Mouse (Mus musculus): ENCODE measurements around the gene Tph2. TPM values are rescaled to one million over a fixed set of nuclear protein-coding genes. Genes with fewer than 3 reads are reported as not detected.

The Tph2 gene
- polyA plus RNA-seq, 1 experiment, result not detected

DNA sequence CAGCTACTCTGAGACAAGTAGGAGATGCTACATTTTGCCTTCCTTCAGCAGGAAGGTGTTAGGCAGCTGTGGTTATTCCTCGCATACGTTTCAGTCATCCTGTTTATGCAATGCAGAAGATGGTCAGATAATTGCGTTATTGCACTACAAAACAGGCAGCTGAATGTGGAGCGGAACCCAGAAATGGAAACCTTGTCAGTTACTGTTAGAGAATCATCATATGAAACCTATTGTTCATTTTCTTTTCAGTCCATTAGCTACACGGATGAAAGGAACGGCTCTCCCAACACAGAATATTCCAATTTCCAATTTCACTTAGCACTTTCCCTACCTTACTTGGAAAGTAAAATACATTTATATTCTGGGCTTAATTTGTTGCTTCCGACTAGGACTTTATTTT lies 120.9 kb downstream of the Tph2 start:
- Histone ChIP-seq H3K4me3 (replicated peaks; ENCODE audit: control insufficient read depth, low read depth, low read length) (no peak overlapping the region), H3K4me1 (ENCODE audit: control insufficient read depth, insufficient read depth, low read length) (no peaks in the 10 kb centered on the region; the same call in 1 of the 2 replicates), H3K27ac (ENCODE audit: control insufficient read depth, insufficient read depth, low read depth, low read length, poor library complexity) (no peak overlapping the region)
- 64% methylated on average over 7 of the region's 7 CpGs for WGBS
- TF ChIP-seq CTCF (IDR thresholded peaks at IDR 0.05; ENCODE audit: control insufficient read depth, insufficient read depth, low read length), result no peak
- TF ChIP-seq POLR2A (IDR thresholded peaks at IDR 0.05; ENCODE audit: borderline replicate concordance, control insufficient read depth, low read depth, low read length), result no peak

GRCm38 (mm10) chr10:115061498-115061897 lies 123.3 kb downstream of the Tph2 start:
- 59% methylated on average over 2 of the region's 2 CpGs for WGBS
- no peak for TF ChIP-seq POLR2A (IDR thresholded peaks at IDR 0.05; ENCODE audit: borderline replicate concordance, control insufficient read depth, low read depth, low read length)
- no peak for TF ChIP-seq CTCF (IDR thresholded peaks at IDR 0.05; ENCODE audit: control insufficient read depth, insufficient read depth, low read length)
- no peak overlapping the region for H3K27ac ChIP-seq (ENCODE audit: control insufficient read depth, insufficient read depth, low read depth, low read length, poor library complexity)
- H3K4me1 ChIP-seq (ENCODE audit: control insufficient read depth, insufficient read depth, low read length), result no peaks in the 10 kb centered on the region; the same call in 1 of the 2 replicates
- H3K4me3 ChIP-seq (replicated peaks; ENCODE audit: control insufficient read depth, low read depth, low read length), result no peak overlapping the region

GRCm38 (mm10) chr10:115060759-115061158 lies 124.1 kb downstream of the Tph2 start:
- 21% methylated on average over 7 of the region's 7 CpGs for WGBS
- H3K27ac ChIP-seq (ENCODE audit: control insufficient read depth, insufficient read depth, low read depth, low read length, poor library complexity), result no peak overlapping the region
- TF ChIP-seq POLR2A (IDR thresholded peaks at IDR 0.05; ENCODE audit: borderline replicate concordance, control insufficient read depth, low read depth, low read length) (no peak), CTCF (IDR thresholded peaks at IDR 0.05; ENCODE audit: control insufficient read depth, insufficient read depth, low read length) (no peak)

DNA sequence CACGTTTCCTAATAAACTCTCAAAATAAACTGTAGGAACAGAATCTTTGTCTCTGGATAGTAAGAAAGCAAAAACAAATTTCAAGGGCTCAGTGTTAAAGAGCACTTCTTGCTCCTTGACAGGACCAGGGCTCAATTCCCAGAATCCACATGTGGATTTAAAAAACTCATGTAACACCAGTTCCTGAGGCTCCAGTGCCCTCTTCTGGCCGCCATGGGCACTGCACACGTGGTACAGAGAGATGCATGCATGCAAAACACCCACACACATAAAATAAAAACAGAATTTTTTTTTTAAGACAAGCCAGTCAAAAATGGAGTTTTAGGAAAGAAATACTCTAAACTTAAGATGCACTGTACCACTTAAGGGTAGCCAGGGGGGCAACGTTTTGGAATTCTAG lies 133.2 kb downstream of the Tph2 start:
- no peaks in the 10 kb centered on the region for H3K4me1 ChIP-seq (ENCODE audit: control insufficient read depth, insufficient read depth, low read length)

More at GRCm38 (mm10) chr10:115060759-115061158, 124.1 kb downstream of the Tph2 start:
- no peak overlapping the region for H3K4me3 ChIP-seq (replicated peaks; ENCODE audit: control insufficient read depth, low read depth, low read length)
- no peaks in the 10 kb centered on the region; the same call in 1 of the 2 replicates for H3K4me1 ChIP-seq (ENCODE audit: control insufficient read depth, insufficient read depth, low read length)

DNA sequence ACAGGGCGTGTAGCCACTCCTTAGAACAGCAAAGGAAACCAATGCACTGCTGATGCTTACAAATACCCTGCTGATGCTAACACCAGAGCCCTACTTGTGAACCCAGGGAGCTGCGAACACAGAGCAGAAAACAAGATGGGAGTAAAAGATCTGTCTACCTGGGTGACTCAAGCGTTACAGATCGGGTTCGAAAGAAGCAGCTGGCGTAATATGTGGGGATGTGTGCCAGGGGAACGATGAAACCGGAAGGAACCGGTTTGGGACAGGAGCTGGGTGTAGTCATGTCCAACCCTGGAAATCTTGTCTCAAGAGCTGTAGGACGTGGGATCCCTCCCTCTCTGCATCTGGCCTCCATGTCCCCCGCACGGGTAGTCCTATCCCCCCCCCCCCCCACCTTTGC lies 134.1 kb downstream of the Tph2 start:
- TF ChIP-seq CTCF (IDR thresholded peaks at IDR 0.05; ENCODE audit: control insufficient read depth, insufficient read depth, low read length), result no peak
- no peak for TF ChIP-seq POLR2A (IDR thresholded peaks at IDR 0.05; ENCODE audit: borderline replicate concordance, control insufficient read depth, low read depth, low read length)
- Histone ChIP-seq H3K4me3 (replicated peaks; ENCODE audit: control insufficient read depth, low read depth, low read length) (no peak overlapping the region), H3K27ac (ENCODE audit: control insufficient read depth, insufficient read depth, low read depth, low read length, poor library complexity) (no peak overlapping the region), H3K4me1 (ENCODE audit: control insufficient read depth, insufficient read depth, low read length) (no peaks in the 10 kb centered on the region)
- 78% methylated on average over 12 of the region's 12 CpGs for WGBS

More for the DNA sequence above, 133.2 kb downstream of the Tph2 start:
- WGBS, result 42% methylated on average over 4 of the region's 4 CpGs
- Histone ChIP-seq H3K27ac (ENCODE audit: control insufficient read depth, insufficient read depth, low read depth, low read length, poor library complexity) (no peak overlapping the region), H3K4me3 (replicated peaks; ENCODE audit: control insufficient read depth, low read depth, low read length) (no peak overlapping the region)
- TF ChIP-seq CTCF (IDR thresholded peaks at IDR 0.05; ENCODE audit: control insufficient read depth, insufficient read depth, low read length), result 0 out of 2 replicates have a peak, but pooled peaks have one; percentile 4
- TF ChIP-seq POLR2A (IDR thresholded peaks at IDR 0.05; ENCODE audit: borderline replicate concordance, control insufficient read depth, low read depth, low read length), result no peak

GRCm38 (mm10) chr10:115050178-115050577 lies 134.6 kb downstream of the Tph2 start:
- H3K4me1 ChIP-seq (ENCODE audit: control insufficient read depth, insufficient read depth, low read length), result no peaks in the 10 kb centered on the region
- TF ChIP-seq POLR2A (IDR thresholded peaks at IDR 0.05; ENCODE audit: borderline replicate concordance, control insufficient read depth, low read depth, low read length) (no peak), CTCF (IDR thresholded peaks at IDR 0.05; ENCODE audit: control insufficient read depth, insufficient read depth, low read length) (no peak)
- H3K27ac ChIP-seq (ENCODE audit: control insufficient read depth, insufficient read depth, low read depth, low read length, poor library complexity), result no peak overlapping the region
- H3K4me3 ChIP-seq (replicated peaks; ENCODE audit: control insufficient read depth, low read depth, low read length), result no peak overlapping the region
- 77% methylated on average over 8 of the region's 8 CpGs for WGBS

- 83% methylated on average over 2 of the region's 2 CpGs for WGBS
- TF ChIP-seq POLR2A (IDR thresholded peaks at IDR 0.05; ENCODE audit: borderline replicate concordance, control insufficient read depth, low read depth, low read length), result no peak
- no peak for TF ChIP-seq CTCF (IDR thresholded peaks at IDR 0.05; ENCODE audit: control insufficient read depth, insufficient read depth, low read length)
- no peak overlapping the region for H3K4me3 ChIP-seq (replicated peaks; ENCODE audit: control insufficient read depth, low read depth, low read length)
- no peaks in the 10 kb centered on the region for H3K4me1 ChIP-seq (ENCODE audit: control insufficient read depth, insufficient read depth, low read length)
- H3K27ac ChIP-seq (ENCODE audit: control insufficient read depth, insufficient read depth, low read depth, low read length, poor library complexity), result no peak overlapping the region
Observed at GRCm38 (mm10) chr10:115048565-115048964, 136.3 kb downstream of the Tph2 start.

- WGBS, result 83% methylated on average over 9 of the region's 9 CpGs
- no peak overlapping the region for H3K27ac ChIP-seq (ENCODE audit: control insufficient read depth, insufficient read depth, low read depth, low read length, poor library complexity)
- no peak overlapping the region for H3K4me3 ChIP-seq (replicated peaks; ENCODE audit: control insufficient read depth, low read depth, low read length)
- H3K4me1 ChIP-seq (ENCODE audit: control insufficient read depth, insufficient read depth, low read length), result no peaks in the 10 kb centered on the region
- no peak for TF ChIP-seq CTCF (IDR thresholded peaks at IDR 0.05; ENCODE audit: control insufficient read depth, insufficient read depth, low read length)
- TF ChIP-seq POLR2A (IDR thresholded peaks at IDR 0.05; ENCODE audit: borderline replicate concordance, control insufficient read depth, low read depth, low read length), result no peak
Observed at GRCm38 (mm10) chr10:115035748-115036147, 149.1 kb downstream of the Tph2 start.

Other genes with a start within 250 kb of the Tph2 start
- gene Tbc1d15, start 66.4 kb upstream of the Tph2 start, polyA plus RNA-seq (2011; ENCODE audit: insufficient read depth, insufficient read length, low replicate concordance, missing spikeins), result 17.0 and 35.4 TPM in 2 replicates
- 16.9 and 21.2 TPM in 2 replicates for gene Rab21, start 130.6 kb upstream of the Tph2 start, polyA plus RNA-seq (2011; ENCODE audit: insufficient read depth, insufficient read length, low replicate concordance, missing spikeins)
- 7.5 and 12.2 TPM in 2 replicates for gene Tmem19, start 177.5 kb upstream of the Tph2 start, polyA plus RNA-seq (2011; ENCODE audit: insufficient read depth, insufficient read length, low replicate concordance, missing spikeins)
- gene Thap2, start 199.4 kb upstream of the Tph2 start, polyA plus RNA-seq (2011; ENCODE audit: insufficient read depth, insufficient read length, low replicate concordance, missing spikeins), result 3.1 and 4.7 TPM in 2 replicates
- 31.1 and 36.1 TPM in 2 replicates for gene Zfc3h1, start 199.9 kb upstream of the Tph2 start, polyA plus RNA-seq (2011; ENCODE audit: insufficient read depth, insufficient read length, low replicate concordance, missing spikeins)